Mouse (Mus musculus) C2C12 (cell line): ENCODE results near the gene Cd300ld3.
A peak's percentile ranks its signal among the peaks of the same experiment; 100 is the strongest.

Experiments
- CEBPB ChIP-seq: IDR thresholded peaks from one replicate; pipeline ENCODE4 v1.6.1; 2011; ENCODE audit warnings: low read depth, mild to moderate bottlenecking, control low read depth, moderate library complexity
- CTCF ChIP-seq: IDR thresholded peaks from one replicate; pipeline ENCODE4 v1.5.1; 2011; ENCODE audit not compliant: control insufficient read depth, insufficient read depth, insufficient read length
- FOSL1 ChIP-seq: IDR thresholded peaks from one replicate; pipeline ENCODE4 v1.8.0; 2011; ENCODE audit warnings: mild to moderate bottlenecking, low read length; ENCODE audit not compliant: poor library complexity, insufficient read depth, severe bottlenecking
- MAX ChIP-seq: IDR thresholded peaks from one replicate; pipeline ENCODE4 v1.6.1; 2011; ENCODE audit warnings: mild to moderate bottlenecking, control low read depth
- MYOD1 ChIP-seq: IDR thresholded peaks from one replicate; pipeline ENCODE4 v1.6.1; 2011; ENCODE audit warnings: low read depth; ENCODE audit not compliant: control insufficient read depth, insufficient read length

GRCm38 (mm10) chr11:115083376-115084139 is 35.3 kb upstream of the Cd300ld3 start:
- peak; percentile 30 for TF ChIP-seq CTCF
- no peak for TF ChIP-seq MYOD1
- no peak for TF ChIP-seq CEBPB
- TF ChIP-seq FOSL1: no peak
- TF ChIP-seq MAX: no peak
